Mouse (Mus musculus) C2C12 (cell line): Measurements from ENCODE around the gene Tbc1d20. TPM values are rescaled to one million over a fixed set of nuclear protein-coding genes. Genes with fewer than 3 reads are reported as not detected.
A peak's percentile ranks its signal among the peaks of the same experiment; 100 is the strongest.

ENCODE experiments used
- H3K27me3 ChIP-seq: one replicate; pipeline ENCODE4 v1.6.1; 2011; ENCODE audit not compliant: control insufficient read depth, insufficient read depth, insufficient read length
- H3K36me3 ChIP-seq: one replicate; pipeline ENCODE4 v1.6.1; 2011; ENCODE audit not compliant: control insufficient read depth, insufficient read depth
- H3K4me3 ChIP-seq: one replicate; pipeline ENCODE4 v1.5.1; 2011; ENCODE audit warnings: mild to moderate bottlenecking, control low read depth; ENCODE audit not compliant: poor library complexity, insufficient read depth, severe bottlenecking
- H3K79me2 ChIP-seq: one replicate; pipeline ENCODE4 v1.6.1; 2011; ENCODE audit not compliant: control insufficient read depth, insufficient read depth
- H3K79me3 ChIP-seq: one replicate; pipeline ENCODE4 v1.6.1; 2011; ENCODE audit warnings: low read depth, control low read depth
- H3ac ChIP-seq: one replicate; pipeline ENCODE3; 2011; ENCODE audit warnings: low read depth; ENCODE audit not compliant: control insufficient read depth, insufficient read length
- CEBPB ChIP-seq: IDR thresholded peaks from one replicate; pipeline ENCODE4 v1.6.1; 2011; ENCODE audit warnings: low read depth, mild to moderate bottlenecking, control low read depth, moderate library complexity
- CTCF ChIP-seq: IDR thresholded peaks from one replicate; pipeline ENCODE4 v1.5.1; 2011; ENCODE audit not compliant: control insufficient read depth, insufficient read depth, insufficient read length
- FOSL1 ChIP-seq: IDR thresholded peaks from one replicate; pipeline ENCODE4 v1.8.0; 2011; ENCODE audit warnings: mild to moderate bottlenecking, low read length; ENCODE audit not compliant: poor library complexity, insufficient read depth, severe bottlenecking
- MAX ChIP-seq: IDR thresholded peaks from one replicate; pipeline ENCODE4 v1.6.1; 2011; ENCODE audit warnings: mild to moderate bottlenecking, control low read depth
- MYOD1 ChIP-seq: IDR thresholded peaks from one replicate; pipeline ENCODE4 v1.6.1; 2011; ENCODE audit warnings: low read depth; ENCODE audit not compliant: control insufficient read depth, insufficient read length
- MYOG ChIP-seq: IDR thresholded peaks from one replicate; pipeline ENCODE4 v1.6.1; 2011; ENCODE audit not compliant: control insufficient read depth, insufficient read length; ENCODE audit errors: extremely low read depth
- USF1 ChIP-seq: IDR thresholded peaks from one replicate; pipeline ENCODE4 v1.6.1; 2011; ENCODE audit warnings: low read depth, mild to moderate bottlenecking, control low read depth, moderate library complexity
- polyA plus RNA-seq: library from polyadenylated mRNA; unstranded; fragments of >200 nt; fragmentation: generic; extraction: Trizol; gene quantifications from one replicate; pipeline ENCODE4 v1.2.1, GENCODE M21; 2012; ENCODE audit warnings: missing spikeins

Gene Tbc1d20
- polyA plus RNA-seq, 1 experiment: 32.7 TPM

DNA sequence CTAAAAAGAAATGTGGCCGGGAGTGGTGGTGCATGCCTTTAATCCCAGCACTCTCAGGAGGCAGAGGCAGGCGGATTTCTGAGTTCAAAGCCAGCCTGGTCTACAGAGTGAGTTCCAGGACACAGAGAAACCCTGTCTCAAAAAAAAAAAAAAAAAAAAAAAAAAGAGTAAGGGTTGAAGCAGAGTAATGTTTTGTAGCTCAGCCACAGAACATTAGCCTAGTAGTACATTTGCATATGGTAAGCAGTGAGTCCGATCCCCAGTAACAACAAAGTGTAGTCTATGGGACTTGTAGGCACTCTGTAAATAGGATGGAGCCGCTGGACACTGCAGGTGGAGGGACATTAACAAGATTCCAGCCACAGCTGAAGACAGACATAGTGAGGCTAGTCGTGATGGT, 51.3 kb downstream of the Tbc1d20 start:
- H3ac ChIP-seq: no peak overlapping the region
- TF ChIP-seq MAX (no peak), MYOG (no peak), CTCF (no peak)
- H3K79me2 ChIP-seq: no peaks in the 10 kb centered on the region
- H3K27me3 ChIP-seq: no peaks in the 10 kb centered on the region
- H3K79me3 ChIP-seq: no peaks in the 10 kb centered on the region
- no peak overlapping the region for H3K4me3 ChIP-seq
- H3K36me3 ChIP-seq: no peaks in the 10 kb centered on the region

DNA sequence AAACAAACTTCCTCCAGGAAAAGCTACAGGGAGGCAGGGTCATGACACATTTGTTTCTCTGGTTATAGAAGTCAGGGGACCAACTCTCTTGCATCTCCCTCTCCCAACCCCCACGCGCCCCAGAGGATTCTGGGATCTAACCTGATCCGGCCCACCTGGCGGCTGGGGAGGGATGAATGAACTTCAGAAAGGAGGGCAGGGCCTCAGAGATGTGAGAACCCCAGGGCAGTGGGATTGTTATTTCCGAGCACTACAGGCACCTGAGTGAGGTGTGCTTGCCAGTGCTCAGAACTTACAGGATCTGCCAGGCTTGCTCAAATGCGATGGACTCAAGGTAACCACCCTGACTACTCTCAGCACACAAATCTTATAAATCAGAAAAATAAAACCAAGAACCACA, 51.8 kb downstream of the Tbc1d20 start:
- Histone ChIP-seq H3K4me3 (no peak overlapping the region), H3K27me3 (no peaks in the 10 kb centered on the region), H3K79me2 (no peaks in the 10 kb centered on the region), H3ac (no peak overlapping the region), H3K36me3 (no peaks in the 10 kb centered on the region), H3K79me3 (no peaks in the 10 kb centered on the region)
- TF ChIP-seq FOSL1 (no peak), CTCF (no peak), CEBPB (no peak), MYOG (no peak), MYOD1 (no peak), USF1 (no peak), MAX (no peak)

GRCm38 (mm10) chr2:152346776-152347465, 53.3 kb downstream of the Tbc1d20 start:
- Histone ChIP-seq H3ac (no peak overlapping the region), H3K4me3 (no peak overlapping the region), H3K27me3 (no peaks in the 10 kb centered on the region), H3K36me3 (no peaks in the 10 kb centered on the region), H3K79me3 (no peaks in the 10 kb centered on the region), H3K79me2 (no peaks in the 10 kb centered on the region)
- TF ChIP-seq MYOD1: no peak
- no peak for TF ChIP-seq CEBPB

GRCm38 (mm10) chr2:152347722-152348121, 54.1 kb downstream of the Tbc1d20 start:
- no peaks in the 10 kb centered on the region for H3K36me3 ChIP-seq
- H3K4me3 ChIP-seq: no peak overlapping the region
- no peaks in the 10 kb centered on the region for H3K79me3 ChIP-seq

DNA sequence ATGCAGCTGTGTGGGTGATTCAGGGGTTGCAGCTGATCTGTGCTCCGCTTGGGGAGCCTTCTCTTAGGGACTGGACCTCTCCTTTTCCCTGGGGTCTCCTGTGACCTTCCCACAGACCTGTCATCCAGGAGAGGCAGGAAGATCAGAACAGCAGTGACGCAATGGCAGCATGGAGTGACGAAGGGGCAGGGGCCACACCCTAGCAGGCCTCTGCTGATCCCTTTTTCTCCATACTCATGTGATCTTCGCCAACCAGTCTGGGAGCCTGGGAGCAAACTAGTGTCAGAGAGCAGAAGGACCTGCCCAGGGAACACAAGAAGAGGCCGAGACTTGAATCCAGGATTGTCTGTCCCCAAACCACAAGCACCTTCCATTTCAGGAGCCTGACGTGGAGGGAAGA, 55.6 kb downstream of the Tbc1d20 start:
- TF ChIP-seq MYOG: no peak
- TF ChIP-seq FOSL1: no peak
- no peak for TF ChIP-seq CTCF
- no peak for TF ChIP-seq MAX
- no peak for TF ChIP-seq CEBPB
- no peak for TF ChIP-seq MYOD1
- TF ChIP-seq USF1: no peak
- H3K4me3 ChIP-seq: no peak overlapping the region
- H3K27me3 ChIP-seq: no peaks in the 10 kb centered on the region
- no peaks in the 10 kb centered on the region for H3K36me3 ChIP-seq
- H3K79me2 ChIP-seq: no peaks in the 10 kb centered on the region
- H3K79me3 ChIP-seq: no peaks in the 10 kb centered on the region
- no peak overlapping the region for H3ac ChIP-seq

More at GRCm38 (mm10) chr2:152347722-152348121, 54.1 kb downstream of the Tbc1d20 start:
- H3K79me2 ChIP-seq: no peaks in the 10 kb centered on the region
- no peaks in the 10 kb centered on the region for H3K27me3 ChIP-seq
- TF ChIP-seq FOSL1 (no peak), MAX (no peak), CTCF (no peak), MYOG (no peak), USF1 (no peak), MYOD1 (no peak), CEBPB (no peak)
- H3ac ChIP-seq: no peak overlapping the region

DNA sequence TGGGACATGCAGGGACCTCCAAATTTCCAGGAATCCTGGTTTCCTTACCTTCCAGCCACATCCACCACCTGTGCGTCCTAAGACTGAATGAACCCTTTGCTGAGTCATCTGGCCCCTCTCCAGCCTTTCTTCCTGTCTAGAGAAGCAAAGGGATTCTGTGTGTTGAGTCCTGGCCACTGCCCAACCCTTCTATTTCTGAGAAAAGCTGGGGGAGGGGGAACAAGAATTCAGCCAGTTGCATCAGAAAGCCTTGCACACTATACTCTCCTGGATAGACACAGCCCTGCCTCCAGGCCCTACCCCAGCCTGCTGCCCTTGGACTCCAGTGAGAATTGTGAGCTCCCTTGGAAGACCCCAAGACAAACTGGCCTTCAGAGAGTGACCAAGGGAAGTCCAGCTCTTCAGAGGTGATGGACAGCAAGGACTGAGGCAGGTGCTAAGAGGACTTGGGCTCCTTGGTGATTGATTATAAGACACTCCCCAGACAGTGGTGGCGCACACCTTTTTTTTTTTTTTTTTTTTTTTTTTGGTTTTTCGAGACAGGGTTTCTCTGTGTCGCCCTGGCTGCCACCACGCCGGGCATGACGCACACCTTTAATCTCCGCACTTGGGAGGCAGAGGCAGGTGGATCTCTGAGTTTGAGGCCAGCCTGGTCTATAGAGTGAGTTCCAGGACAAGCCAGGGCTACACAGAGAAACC, 56.4 kb downstream of the Tbc1d20 start:
- TF ChIP-seq USF1 (no peak), CEBPB (peak; percentile 27)
- no peak overlapping the region for H3K4me3 ChIP-seq
- no peaks in the 10 kb centered on the region for H3K79me3 ChIP-seq
- no peaks in the 10 kb centered on the region for H3K79me2 ChIP-seq
- no peak overlapping the region for H3ac ChIP-seq
- no peaks in the 10 kb centered on the region for H3K36me3 ChIP-seq
- no peaks in the 10 kb centered on the region for H3K27me3 ChIP-seq
